Mouse (Mus musculus) stomach, embryonic 16.5 days (tissue): ENCODE data around the gene Rps6. TPM values are rescaled to one million over a fixed set of nuclear protein-coding genes. Genes with fewer than 3 reads are reported as not detected.

Experiments used
- ATAC-seq: fragments of 200-750 bp; cut with Nextera tagmentation; 2 replicates; pipeline ENCODE4 v1.8.0; 2017; ENCODE audit warnings: moderate number of reproducible peaks, moderate TSS enrichment; ENCODE audit not compliant: insufficient read depth, low FRiP score
- H3K27ac ChIP-seq: fragments of 300-500 bp; sonication (generic); 2 replicates; pipeline ENCODE4 v1.5.1; 2014; ENCODE audit warnings: low read length
- H3K27me3 ChIP-seq: fragments of 300-500 bp; sonication (generic); 2 replicates; pipeline ENCODE4 v1.6.1; 2014; ENCODE audit warnings: low read length, control low read depth, mixed read lengths; ENCODE audit not compliant: control insufficient read depth, insufficient read depth
- H3K36me3 ChIP-seq: fragments of 300-500 bp; sonication (generic); 2 replicates; pipeline ENCODE4 v1.6.1; 2014; ENCODE audit warnings: low read length; ENCODE audit not compliant: control insufficient read depth, insufficient read depth
- H3K4me1 ChIP-seq: fragments of 300-500 bp; sonication (generic); 2 replicates; pipeline ENCODE4 v1.6.1; 2014; ENCODE audit warnings: low read length, control low read depth, mixed read lengths; ENCODE audit not compliant: control insufficient read depth, insufficient read depth
- H3K4me2 ChIP-seq: fragments of 300-500 bp; sonication (generic); 2 replicates; pipeline ENCODE4 v1.6.1; 2014; ENCODE audit warnings: low read depth, low read length, mixed read lengths
- H3K4me3 ChIP-seq: fragments of 300-500 bp; sonication (generic); replicated peaks from 2 replicates; pipeline ENCODE4 v1.5.1; 2014; ENCODE audit warnings: mild to moderate bottlenecking, low read length
- H3K9ac ChIP-seq: fragments of 300-500 bp; sonication (generic); 2 replicates; pipeline ENCODE4 v1.6.1; 2014; ENCODE audit warnings: low read length
- H3K9me3 ChIP-seq: fragments of 300-500 bp; sonication (generic); replicated peaks from 2 replicates; pipeline ENCODE4 v1.6.1; 2016; ENCODE audit warnings: low read length, control low read depth; ENCODE audit not compliant: control insufficient read depth
- WGBS: fragments of 180-500 bp; shearing (Covaris S2); extraction: QIAGEN DNeasy Blood & Tissue Kit; methylation state at CpG from one replicate; pipeline ENCODE4 v1.1.7; 2014; 5-methylcytosine and 5-hydroxymethylcytosine counted together
- polyA plus RNA-seq: library from polyadenylated mRNA; unstranded; fragments of >200 nt; fragmentation: Nextera tagmentation; extraction: Ambion mirVana; gene quantifications from 2 replicates; pipeline ENCODE4 v1.2.1, GENCODE M21; 2015

Rps6 gene
- polyA plus RNA-seq, 1 experiment from 2014 or later = 729 TPM

- Histone ChIP-seq H3K4me1 (no peaks in the 10 kb centered on the region), H3K27ac (no peak overlapping the region), H3K4me3 (no peak overlapping the region), H3K9me3 (no peaks in the 10 kb centered on the region), H3K9ac (no peak overlapping the region), H3K27me3 (no peaks in the 10 kb centered on the region), H3K4me2 (no peak overlapping the region), H3K36me3 (peaks cover 24% of the 10 kb centered on the region)
- ATAC-seq = no peak
- WGBS = 87% methylated on average over 7 of the region's 7 CpGs
Observed at GRCm38 (mm10) chr4:86825143-86825542, 32.1 kb downstream of the Rps6 start.

DNA sequence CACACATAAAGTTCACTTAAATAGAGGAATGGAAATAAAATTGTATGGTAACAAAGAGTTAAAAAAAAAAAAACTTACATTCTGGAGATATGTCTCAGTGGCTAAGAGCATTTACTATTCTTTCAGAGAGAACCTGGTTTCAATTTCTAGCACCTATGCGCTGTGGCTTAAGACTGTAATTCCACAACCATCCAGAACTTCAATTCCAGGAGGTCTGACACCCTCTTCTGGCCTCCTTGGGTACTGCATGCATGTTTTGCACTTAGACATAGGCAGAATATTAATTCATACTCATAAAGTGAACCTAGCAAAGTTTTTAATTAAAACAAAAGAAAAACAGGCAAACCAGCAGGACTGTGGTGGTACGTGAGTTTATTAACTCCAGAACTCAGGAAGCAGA, 34.0 kb downstream of the Rps6 start:
- no peak for ATAC-seq
- Histone ChIP-seq H3K36me3 (peaks cover 16% of the 10 kb centered on the region), H3K4me3 (no peak overlapping the region), H3K27me3 (no peaks in the 10 kb centered on the region), H3K27ac (no peak overlapping the region), H3K4me2 (no peak overlapping the region), H3K9me3 (no peaks in the 10 kb centered on the region), H3K4me1 (no peaks in the 10 kb centered on the region), H3K9ac (no peak overlapping the region)
- WGBS = 75% methylated on average over 2 of the region's 2 CpGs

DNA sequence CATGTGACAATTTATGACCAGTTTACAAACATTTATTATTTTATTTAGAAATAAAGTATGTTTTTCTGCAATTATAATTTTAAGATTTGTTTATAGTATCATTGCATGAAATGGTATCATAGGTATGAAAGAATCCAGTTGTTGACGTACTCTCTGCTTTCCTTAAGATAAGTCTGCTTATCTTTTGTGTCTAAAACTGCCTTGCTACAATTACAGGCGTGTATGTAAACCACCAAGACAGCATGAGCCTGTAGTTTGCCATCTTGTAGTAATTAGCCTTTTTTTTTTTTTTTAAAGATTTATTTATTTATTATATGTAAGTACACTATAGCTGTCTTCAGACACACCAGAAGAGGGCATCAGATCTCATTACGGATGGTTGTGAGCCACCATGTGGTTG, 42.4 kb downstream of the Rps6 start:
- Histone ChIP-seq H3K4me1 (no peaks in the 10 kb centered on the region), H3K4me3 (no peak overlapping the region), H3K9me3 (no peaks in the 10 kb centered on the region), H3K27ac (no peak overlapping the region), H3K27me3 (no peaks in the 10 kb centered on the region), H3K9ac (no peak overlapping the region), H3K4me2 (no peak overlapping the region), H3K36me3 (no peaks in the 10 kb centered on the region; the same call in 1 of the 2 replicates)
- no peak for ATAC-seq
- WGBS = 88% methylated on average over 2 of the region's 3 CpGs

GRCm38 (mm10) chr4:86810604-86811003, 46.6 kb downstream of the Rps6 start:
- Histone ChIP-seq H3K4me2 (no peak overlapping the region), H3K4me1 (no peaks in the 10 kb centered on the region), H3K27ac (no peak overlapping the region), H3K9me3 (no peaks in the 10 kb centered on the region), H3K9ac (no peak overlapping the region), H3K4me3 (no peak overlapping the region), H3K36me3 (no peaks in the 10 kb centered on the region; the same call in 1 of the 2 replicates), H3K27me3 (no peaks in the 10 kb centered on the region)
- WGBS = 56% methylated on average over 2 of the region's 2 CpGs
- ATAC-seq = no peak

Other genes with a start within 250 kb of the Rps6 start
- 12.5 and 14.3 TPM in 2 replicates for gene Haus6, start 245.4 kb downstream of the Rps6 start, polyA plus RNA-seq
- 82.0 and 83.5 TPM in 2 replicates for gene Plin2, start 187.4 kb downstream of the Rps6 start, polyA plus RNA-seq
- gene Dennd4c, start 108.9 kb downstream of the Rps6 start, polyA plus RNA-seq = 6.9 and 9.0 TPM in 2 replicates
- 22.5 and 24.2 TPM in 2 replicates for gene Acer2, start 17.0 kb upstream of the Rps6 start, polyA plus RNA-seq